Mouse (Mus musculus): ENCODE results near the gene Ltbp1. TPM values are rescaled to one million over a fixed set of nuclear protein-coding genes. Genes with fewer than 3 reads are reported as not detected.

Gene Ltbp1
- total and polyA plus RNA-seq, 3 experiments = 2.3 to 6.4 (median 2.5) TPM

DNA sequence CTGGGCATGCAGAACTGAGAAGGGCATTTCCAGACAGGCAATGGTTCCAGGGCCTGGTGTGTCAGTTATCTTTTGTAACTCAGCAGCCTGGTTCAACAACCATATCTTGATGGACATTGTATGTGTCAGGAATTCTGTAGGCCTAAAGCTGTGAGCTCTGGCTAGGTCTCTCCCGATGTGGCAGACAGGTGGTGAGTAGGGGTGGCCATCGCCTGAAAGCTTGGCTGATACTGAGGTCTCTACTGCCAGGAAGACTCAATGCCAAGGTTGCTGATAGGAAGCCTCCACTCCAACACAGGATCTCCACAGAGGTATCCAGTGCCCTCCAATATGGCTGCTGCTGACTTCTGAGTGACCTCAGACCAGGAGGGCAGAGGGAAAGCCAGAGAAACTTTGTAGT lies 66.4 kb downstream of the Ltbp1 start:
- no peak for DNase-seq (ENCODE audit: extremely low read depth)
- Histone ChIP-seq H3K4me2 (ENCODE audit: insufficient read depth, low read depth, poor library complexity, severe bottlenecking) (no peak overlapping the region), H3K4me3 (replicated peaks in 1 of 3; ENCODE audit: low read depth in 2 of 3, low read length in 2 of 3, poor library complexity in 1 of 3) (no peak overlapping the region), H3K27ac (ENCODE audit: insufficient read depth, low read depth) (no peak overlapping the region), H3K9me3 (replicated peaks; ENCODE audit: low read length) (no peaks in the 10 kb centered on the region), H3K79me2 (replicated peaks; ENCODE audit: control insufficient read depth, extremely low read depth, insufficient read depth, poor library complexity, severe bottlenecking) (no peaks in the 10 kb centered on the region), H3K9ac (ENCODE audit: insufficient read depth, low read depth) (no peak overlapping the region), H3K4me1 (ENCODE audit: control insufficient read depth in 1 of 2, insufficient read depth in 2 of 2) (no peaks in the 10 kb centered on the region), H3K36me3 (replicated peaks in 1 of 2; ENCODE audit: control insufficient read depth in 1 of 2, insufficient read depth in 1 of 2, low read length in 1 of 2) (no peaks in the 10 kb centered on the region), H3K27me3 (replicated peaks) (no peaks in the 10 kb centered on the region)
- dilution Hi-C loops (cut with MboI; ENCODE audit: extremely low pct_ligation_motif_present, extremely low pct_unique_long_range_greater_than_20kb, low sequenced_read_pairs) = no loop called here
- TF ChIP-seq RAD21 (IDR thresholded peaks at IDR 0.05; ENCODE audit: low read depth, low read length) (no peak), USF2 (conservative IDR thresholded peaks at IDR 0.05; ENCODE audit: low read depth, low read length) (no peak), PAX5 (IDR thresholded peaks at IDR 0.05; ENCODE audit: low read length) (no peak), IRF4 (IDR thresholded peaks at IDR 0.05; ENCODE audit: low read depth, low read length) (no peak), KAT2A (IDR thresholded peaks at IDR 0.05; ENCODE audit: insufficient replicate concordance, low read length) (no peak), ZKSCAN1 (IDR thresholded peaks at IDR 0.05; ENCODE audit: borderline replicate concordance, low read depth, low read length) (no peak), JUND (conservative IDR thresholded peaks at IDR 0.05; ENCODE audit: low read depth, low read length) (no peak), POLR2AphosphoS2 (IDR thresholded peaks at IDR 0.05; ENCODE audit: low read depth, low read length) (no peak), CHD1 (IDR thresholded peaks at IDR 0.05; ENCODE audit: low read depth, low read length) (no peak), MAX (IDR thresholded peaks at IDR 0.05; ENCODE audit: low read length) (no peak), HCFC1 (IDR thresholded peaks at IDR 0.05; ENCODE audit: low read depth, low read length) (no peak), E2F4 (IDR thresholded peaks at IDR 0.05; ENCODE audit: insufficient replicate concordance, low read depth, low read length) (no peak), ZNF384 (IDR thresholded peaks at IDR 0.05; ENCODE audit: low read depth, low read length) (no peak), MXI1 (IDR thresholded peaks at IDR 0.05; ENCODE audit: low read depth, low read length) (no peak), ETS1 (conservative IDR thresholded peaks at IDR 0.05; ENCODE audit: low read depth, low read length) (no peak), EP300 (IDR thresholded peaks at IDR 0.05; ENCODE audit: low read length) (no peak), MAFK (IDR thresholded peaks at IDR 0.05; ENCODE audit: insufficient replicate concordance, low read length) (no peak)
- in situ Hi-C loops (cut with MboI; ENCODE audit: low pct_ligation_motif_present, low pct_unique_long_range_greater_than_20kb, low sequenced_read_pairs) = no loop called here

DNA sequence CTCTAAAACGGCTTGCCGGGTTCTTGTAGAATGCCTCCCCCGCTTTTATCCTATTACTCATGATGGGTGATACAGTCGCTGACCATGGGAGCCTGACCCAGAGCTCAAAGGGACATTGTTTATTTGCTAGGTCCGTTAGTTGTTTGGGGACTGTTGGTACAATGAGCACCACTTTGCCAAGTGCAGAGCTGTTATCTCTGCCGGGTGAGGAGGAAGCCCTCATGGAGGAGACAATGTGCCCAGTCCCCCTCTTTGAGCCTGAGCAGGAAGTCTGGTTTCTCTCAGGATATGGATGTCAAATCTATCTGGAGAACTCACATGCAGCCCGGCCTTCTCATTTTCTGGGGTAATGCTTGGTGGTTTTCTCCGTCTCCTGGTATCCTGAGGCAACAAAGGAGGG lies 68.5 kb downstream of the Ltbp1 start:
- Histone ChIP-seq H3K27ac (ENCODE audit: insufficient read depth, low read depth) (no peak overlapping the region), H3K4me3 (replicated peaks in 1 of 3; ENCODE audit: low read depth in 2 of 3, low read length in 2 of 3, poor library complexity in 1 of 3) (no peak overlapping the region), H3K4me1 (ENCODE audit: control insufficient read depth in 1 of 2, insufficient read depth in 2 of 2) (no peaks in the 10 kb centered on the region), H3K4me2 (ENCODE audit: insufficient read depth, low read depth, poor library complexity, severe bottlenecking) (no peak overlapping the region), H3K79me2 (replicated peaks; ENCODE audit: control insufficient read depth, extremely low read depth, insufficient read depth, poor library complexity, severe bottlenecking) (no peaks in the 10 kb centered on the region), H3K9ac (ENCODE audit: insufficient read depth, low read depth) (no peak overlapping the region), H3K27me3 (replicated peaks) (no peaks in the 10 kb centered on the region), H3K9me3 (replicated peaks; ENCODE audit: low read length) (no peaks in the 10 kb centered on the region), H3K36me3 (replicated peaks in 1 of 2; ENCODE audit: control insufficient read depth in 1 of 2, insufficient read depth in 1 of 2, low read length in 1 of 2) (no peaks in the 10 kb centered on the region)
- no peak for DNase-seq (ENCODE audit: extremely low read depth)
- no peak for TF ChIP-seq MAFK (IDR thresholded peaks at IDR 0.05; ENCODE audit: insufficient replicate concordance, low read length)
- no peak for TF ChIP-seq EP300 (IDR thresholded peaks at IDR 0.05; ENCODE audit: low read length)
- no peak for TF ChIP-seq UBTF (IDR thresholded peaks at IDR 0.05; ENCODE audit: low read depth, low read length)
- no peak for TF ChIP-seq NELFE (IDR thresholded peaks at IDR 0.05; ENCODE audit: low read depth, low read length)
- TF ChIP-seq JUN (IDR thresholded peaks at IDR 0.05; ENCODE audit: insufficient read depth, low read depth, low read length) = no peak
- TF ChIP-seq USF2 (conservative IDR thresholded peaks at IDR 0.05; ENCODE audit: low read depth, low read length) = no peak
- TF ChIP-seq CHD1 (IDR thresholded peaks at IDR 0.05; ENCODE audit: low read depth, low read length) = no peak
- no peak for TF ChIP-seq ETS1 (conservative IDR thresholded peaks at IDR 0.05; ENCODE audit: low read depth, low read length)
- TF ChIP-seq PAX5 (IDR thresholded peaks at IDR 0.05; ENCODE audit: low read length) = no peak
- no peak for TF ChIP-seq TBP (conservative IDR thresholded peaks at IDR 0.05; ENCODE audit: low read depth, low read length)
- no peak for TF ChIP-seq MYC (IDR thresholded peaks at IDR 0.05; ENCODE audit: low read depth, low read length)
- TF ChIP-seq MEF2A (IDR thresholded peaks at IDR 0.05; ENCODE audit: borderline replicate concordance, low read depth, low read length) = no peak
- no peak for TF ChIP-seq ZNF384 (IDR thresholded peaks at IDR 0.05; ENCODE audit: low read depth, low read length)
- no peak for TF ChIP-seq ZMIZ1 (IDR thresholded peaks at IDR 0.05; ENCODE audit: low read depth, low read length)
- TF ChIP-seq USF1 (IDR thresholded peaks at IDR 0.05; ENCODE audit: low read depth, low read length) = no peak
- no peak for TF ChIP-seq MAZ (IDR thresholded peaks at IDR 0.05; ENCODE audit: low read depth, low read length)
- no peak for TF ChIP-seq RAD21 (IDR thresholded peaks at IDR 0.05; ENCODE audit: low read depth, low read length)
- TF ChIP-seq POLR2A (IDR thresholded peaks at IDR 0.05; ENCODE audit: low read depth, low read length) = no peak
- TF ChIP-seq GABPA (IDR thresholded peaks at IDR 0.05; ENCODE audit: insufficient replicate concordance, low read depth, low read length) = no peak
- in situ Hi-C loops (cut with MboI; ENCODE audit: low pct_ligation_motif_present, low pct_unique_long_range_greater_than_20kb, low sequenced_read_pairs) (no loop called here), dilution Hi-C loops (cut with MboI; ENCODE audit: extremely low pct_ligation_motif_present, extremely low pct_unique_long_range_greater_than_20kb, low sequenced_read_pairs) (no loop called here)

All from CH12.LX (cell line).